Mouse (Mus musculus): Measurements from ENCODE around the gene Abt1. TPM values are rescaled to one million over a fixed set of nuclear protein-coding genes. Genes with fewer than 3 reads are reported as not detected.

Gene Abt1
- total and polyA plus RNA-seq, 2 experiments from 2014 or later, result 6.8 to 7.4 TPM

DNA sequence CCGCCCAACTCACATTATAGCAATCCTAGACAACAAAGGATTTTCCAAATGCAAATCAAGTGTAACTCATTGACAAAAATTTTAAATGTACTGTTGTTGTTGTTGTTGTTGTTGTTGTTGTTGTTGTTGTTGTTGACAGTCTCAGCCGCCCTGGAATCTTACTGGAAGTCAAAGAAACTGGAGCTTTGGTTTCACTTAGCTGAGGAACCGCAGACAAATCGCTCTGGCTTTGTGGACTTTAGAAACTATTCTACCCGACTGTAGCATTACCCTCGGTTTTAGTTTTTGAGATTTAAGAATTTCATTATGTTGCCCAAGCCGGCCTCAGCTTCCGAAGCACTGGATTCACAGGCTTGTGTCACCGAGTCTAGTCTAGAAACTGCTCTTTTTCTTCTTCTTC lies 30.3 kb upstream of the Abt1 start:
- Histone ChIP-seq H3K9ac (replicated peaks; ENCODE audit: low read depth, low read length) (peak overlapping the region; percentile 65; the same call in 1 of the 2 replicates), H3K4me3 (ENCODE audit: low read depth, low read length) (peak overlapping the region; percentile 77), H3K36me3 (replicated peaks; ENCODE audit: control insufficient read depth, insufficient read depth, low read length) (no peaks in the 10 kb centered on the region), H3K27ac (ENCODE audit: low read depth) (peak overlapping the region; percentile 84), H3K4me2 (ENCODE audit: low read depth, low read length) (peak overlapping the region; percentile 71), H3K27me3 (ENCODE audit: control insufficient read depth, insufficient read depth, low read length) (no peaks in the 10 kb centered on the region), H3K4me1 (ENCODE audit: control insufficient read depth, insufficient read depth) (no peaks in the 10 kb centered on the region), H3K9me3 (replicated peaks; ENCODE audit: control insufficient read depth, low read length) (no peaks in the 10 kb centered on the region)
- TF ChIP-seq CTCF (IDR thresholded peaks at IDR 0.05; ENCODE audit: low read depth) (no peak), EP300 (IDR thresholded peaks at IDR 0.05; ENCODE audit: low read depth) (no peak)
- DNase-seq (ENCODE audit: low spot score) (peak; percentile 23), ATAC-seq (ENCODE audit: insufficient read depth, low read depth) (no peak)
- WGBS, result 3% methylated on average over 9 of the region's 9 CpGs

DNA sequence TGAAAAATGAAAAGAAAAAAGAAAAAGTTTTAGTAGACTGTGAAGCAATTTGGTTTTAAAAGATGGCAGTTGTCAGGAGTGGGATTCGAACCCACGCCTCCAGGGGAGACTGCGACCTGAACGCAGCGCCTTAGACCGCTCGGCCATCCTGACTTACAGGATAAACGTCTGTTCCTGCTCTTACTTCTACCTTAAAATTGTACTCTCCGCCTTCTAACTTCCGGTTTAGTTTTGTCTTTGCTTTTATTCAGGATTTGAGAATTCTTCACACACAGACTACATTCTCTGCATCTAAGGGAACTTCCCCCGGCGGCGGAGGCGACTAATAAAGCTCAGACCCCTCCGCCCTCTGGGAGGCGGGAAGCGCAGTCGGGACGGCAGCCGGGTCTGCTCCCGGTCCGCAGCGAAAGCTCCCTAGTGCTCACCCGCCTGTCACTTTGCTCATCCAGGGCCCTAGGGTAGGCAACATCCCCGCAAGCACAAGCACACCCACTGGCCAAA lies 29.7 kb upstream of the Abt1 start:
- peak overlapping the region; percentile 65; the same call in 1 of the 2 replicates for H3K9ac ChIP-seq (replicated peaks; ENCODE audit: low read depth, low read length)
- no peaks in the 10 kb centered on the region for H3K27me3 ChIP-seq (ENCODE audit: control insufficient read depth, insufficient read depth, low read length)
- peak overlapping the region; percentile 71 for H3K4me2 ChIP-seq (ENCODE audit: low read depth, low read length)
- ATAC-seq (ENCODE audit: insufficient read depth, low read depth) (peak; percentile 83), DNase-seq (ENCODE audit: low spot score) (peak; percentile 64)
- TF ChIP-seq EP300 (IDR thresholded peaks at IDR 0.05; ENCODE audit: low read depth), result no peak
- no peak for TF ChIP-seq CTCF (IDR thresholded peaks at IDR 0.05; ENCODE audit: low read depth)
- H3K4me1 ChIP-seq (ENCODE audit: control insufficient read depth, insufficient read depth), result no peaks in the 10 kb centered on the region
- WGBS, result under 1% methylated on average over 25 of the region's 25 CpGs
- no peaks in the 10 kb centered on the region for H3K9me3 ChIP-seq (replicated peaks; ENCODE audit: control insufficient read depth, low read length)
- no peaks in the 10 kb centered on the region for H3K36me3 ChIP-seq (replicated peaks; ENCODE audit: control insufficient read depth, insufficient read depth, low read length)
- peak overlapping the region; percentile 77 for H3K4me3 ChIP-seq (ENCODE audit: low read depth, low read length)
- H3K27ac ChIP-seq (ENCODE audit: low read depth), result peak overlapping the region; percentile 84

DNA sequence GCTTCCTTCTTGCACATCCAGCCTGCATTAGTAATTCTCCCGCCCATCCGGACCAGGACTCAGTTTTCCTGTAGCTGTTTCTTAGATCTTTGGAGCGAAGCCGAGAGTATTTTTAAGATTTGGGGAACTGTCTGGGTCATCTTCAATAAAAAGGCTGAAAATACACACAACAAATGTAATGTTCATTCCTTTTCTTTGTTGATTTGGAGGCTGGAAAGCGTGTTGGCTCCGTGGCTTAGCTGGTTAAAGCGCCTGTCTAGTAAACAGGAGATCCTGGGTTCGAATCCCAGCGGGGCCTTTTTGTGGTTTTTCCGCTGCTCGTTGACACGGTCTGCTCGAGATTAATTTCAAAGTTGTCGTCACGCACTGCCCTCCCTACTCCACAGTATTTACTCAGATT lies 26.7 kb upstream of the Abt1 start:
- Histone ChIP-seq H3K9ac (replicated peaks; ENCODE audit: low read depth, low read length) (peak overlapping the region; percentile 54; the same call in 1 of the 2 replicates), H3K36me3 (replicated peaks; ENCODE audit: control insufficient read depth, insufficient read depth, low read length) (no peaks in the 10 kb centered on the region), H3K9me3 (replicated peaks; ENCODE audit: control insufficient read depth, low read length) (no peaks in the 10 kb centered on the region), H3K4me1 (ENCODE audit: control insufficient read depth, insufficient read depth) (no peaks in the 10 kb centered on the region), H3K27ac (ENCODE audit: low read depth) (peak overlapping the region; percentile 34; the same call in 1 of the 2 replicates), H3K27me3 (ENCODE audit: control insufficient read depth, insufficient read depth, low read length) (no peaks in the 10 kb centered on the region), H3K4me3 (ENCODE audit: low read depth, low read length) (peak overlapping the region; percentile 59), H3K4me2 (ENCODE audit: low read depth, low read length) (peak overlapping the region; percentile 86)
- no peak for TF ChIP-seq CTCF (IDR thresholded peaks at IDR 0.05; ENCODE audit: low read depth)
- TF ChIP-seq EP300 (IDR thresholded peaks at IDR 0.05; ENCODE audit: low read depth), result no peak
- DNase-seq (ENCODE audit: low spot score), result peak; percentile 63
- under 1% methylated on average over 15 of the region's 15 CpGs for WGBS
- ATAC-seq (ENCODE audit: insufficient read depth, low read depth), result no peak

DNA sequence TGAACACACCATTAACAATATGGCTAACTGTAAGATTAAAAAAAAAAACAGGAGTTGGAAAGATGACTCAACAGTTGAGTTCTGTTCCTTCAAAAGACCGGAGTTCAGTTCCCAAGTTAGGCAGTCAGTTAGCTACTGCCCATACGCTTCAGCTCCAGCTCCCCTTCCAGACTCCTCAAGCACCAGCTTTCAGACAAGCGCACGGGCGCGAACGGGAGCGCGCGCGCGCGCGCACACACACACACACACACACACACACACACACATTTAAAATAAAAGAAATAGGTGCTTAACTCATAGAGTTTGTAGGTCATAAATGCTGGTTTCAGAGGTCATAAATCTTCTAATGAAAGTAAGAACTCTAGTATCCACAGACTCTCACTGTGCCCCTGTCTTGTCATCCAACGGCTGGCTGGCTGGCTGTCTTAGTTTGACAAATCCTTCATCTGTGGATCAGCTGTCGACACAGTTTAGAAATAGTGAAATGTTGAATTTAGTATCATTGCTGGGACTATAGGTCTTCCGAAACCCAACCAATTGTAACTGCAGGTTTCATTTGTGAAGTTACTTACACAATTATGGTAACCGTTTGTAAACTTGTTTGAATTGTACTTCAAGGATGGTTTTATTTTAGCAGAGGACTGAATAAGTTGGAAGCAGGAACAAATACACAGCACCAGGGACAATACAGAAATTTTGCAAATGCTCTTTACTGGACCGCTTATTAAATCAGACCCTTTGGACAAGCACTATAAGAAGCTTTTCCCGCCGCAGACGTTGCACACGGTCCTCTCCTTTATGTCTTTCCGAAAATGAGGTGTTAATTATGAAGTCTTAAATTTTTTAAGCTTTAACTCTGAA lies 25.8 kb upstream of the Abt1 start:
- Histone ChIP-seq H3K4me1 (ENCODE audit: control insufficient read depth, insufficient read depth) (no peaks in the 10 kb centered on the region), H3K4me2 (ENCODE audit: low read depth, low read length) (peak overlapping the region; percentile 86), H3K9ac (replicated peaks; ENCODE audit: low read depth, low read length) (peak overlapping the region; percentile 54), H3K4me3 (ENCODE audit: low read depth, low read length) (peak overlapping the region; percentile 59), H3K27me3 (ENCODE audit: control insufficient read depth, insufficient read depth, low read length) (no peaks in the 10 kb centered on the region), H3K36me3 (replicated peaks; ENCODE audit: control insufficient read depth, insufficient read depth, low read length) (no peaks in the 10 kb centered on the region), H3K9me3 (replicated peaks; ENCODE audit: control insufficient read depth, low read length) (no peaks in the 10 kb centered on the region), H3K27ac (ENCODE audit: low read depth) (peak overlapping the region; percentile 43)
- under 1% methylated on average over 24 of the region's 24 CpGs for WGBS
- peak; percentile 73 for DNase-seq (ENCODE audit: low spot score)
- TF ChIP-seq CTCF (IDR thresholded peaks at IDR 0.05; ENCODE audit: low read depth) (no peak), EP300 (IDR thresholded peaks at IDR 0.05; ENCODE audit: low read depth) (no peak)
- no peak for ATAC-seq (ENCODE audit: insufficient read depth, low read depth)

DNA sequence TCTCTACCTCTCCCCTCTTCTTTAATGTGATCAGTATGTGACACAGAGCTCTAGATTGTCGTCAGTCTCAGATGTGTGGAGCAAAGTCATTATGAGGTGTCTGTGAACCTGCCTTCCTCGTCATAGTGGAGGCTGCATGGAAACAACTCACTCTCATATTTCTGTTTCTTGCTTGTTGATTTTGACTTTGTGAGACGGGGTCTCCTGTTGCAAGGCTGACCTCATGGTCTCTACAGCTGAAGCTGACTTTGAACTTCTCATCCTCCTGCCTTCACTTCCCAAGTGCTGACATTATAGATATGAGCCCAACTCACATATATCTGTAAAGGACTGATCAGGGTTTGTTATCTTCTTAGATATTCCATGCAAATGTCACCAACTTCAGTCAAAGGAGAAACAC lies 25.1 kb upstream of the Abt1 start:
- no peaks in the 10 kb centered on the region for H3K27me3 ChIP-seq (ENCODE audit: control insufficient read depth, insufficient read depth, low read length)
- DNase-seq (ENCODE audit: low spot score) (no peak), ATAC-seq (ENCODE audit: insufficient read depth, low read depth) (no peak)
- peak overlapping the region; percentile 59; the same call in 1 of the 2 replicates for H3K4me3 ChIP-seq (ENCODE audit: low read depth, low read length)
- H3K4me2 ChIP-seq (ENCODE audit: low read depth, low read length), result peak overlapping the region; percentile 86
- no peak overlapping the region; the same call in 1 of the 2 replicates for H3K27ac ChIP-seq (ENCODE audit: low read depth)
- no peaks in the 10 kb centered on the region for H3K4me1 ChIP-seq (ENCODE audit: control insufficient read depth, insufficient read depth)
- TF ChIP-seq EP300 (IDR thresholded peaks at IDR 0.05; ENCODE audit: low read depth) (no peak), CTCF (IDR thresholded peaks at IDR 0.05; ENCODE audit: low read depth) (no peak)
- no peaks in the 10 kb centered on the region for H3K36me3 ChIP-seq (replicated peaks; ENCODE audit: control insufficient read depth, insufficient read depth, low read length)
- no peak overlapping the region for H3K9ac ChIP-seq (replicated peaks; ENCODE audit: low read depth, low read length)
- WGBS, result 64% methylated on average over 3 of the region's 3 CpGs
- H3K9me3 ChIP-seq (replicated peaks; ENCODE audit: control insufficient read depth, low read length), result no peaks in the 10 kb centered on the region
